Mouse (Mus musculus): ENCODE results near the gene Scarf2. TPM values are rescaled to one million over a fixed set of nuclear protein-coding genes. Genes with fewer than 3 reads are reported as not detected.

Scarf2 gene
- 0.36 and 1.6 TPM in 2 replicates for polyA plus RNA-seq (2021; fragmentation: Nextera tagmentation)
- long read RNA-seq, experiment 1: 0 reads
- long read RNA-seq, experiment 2: 0 reads

DNA sequence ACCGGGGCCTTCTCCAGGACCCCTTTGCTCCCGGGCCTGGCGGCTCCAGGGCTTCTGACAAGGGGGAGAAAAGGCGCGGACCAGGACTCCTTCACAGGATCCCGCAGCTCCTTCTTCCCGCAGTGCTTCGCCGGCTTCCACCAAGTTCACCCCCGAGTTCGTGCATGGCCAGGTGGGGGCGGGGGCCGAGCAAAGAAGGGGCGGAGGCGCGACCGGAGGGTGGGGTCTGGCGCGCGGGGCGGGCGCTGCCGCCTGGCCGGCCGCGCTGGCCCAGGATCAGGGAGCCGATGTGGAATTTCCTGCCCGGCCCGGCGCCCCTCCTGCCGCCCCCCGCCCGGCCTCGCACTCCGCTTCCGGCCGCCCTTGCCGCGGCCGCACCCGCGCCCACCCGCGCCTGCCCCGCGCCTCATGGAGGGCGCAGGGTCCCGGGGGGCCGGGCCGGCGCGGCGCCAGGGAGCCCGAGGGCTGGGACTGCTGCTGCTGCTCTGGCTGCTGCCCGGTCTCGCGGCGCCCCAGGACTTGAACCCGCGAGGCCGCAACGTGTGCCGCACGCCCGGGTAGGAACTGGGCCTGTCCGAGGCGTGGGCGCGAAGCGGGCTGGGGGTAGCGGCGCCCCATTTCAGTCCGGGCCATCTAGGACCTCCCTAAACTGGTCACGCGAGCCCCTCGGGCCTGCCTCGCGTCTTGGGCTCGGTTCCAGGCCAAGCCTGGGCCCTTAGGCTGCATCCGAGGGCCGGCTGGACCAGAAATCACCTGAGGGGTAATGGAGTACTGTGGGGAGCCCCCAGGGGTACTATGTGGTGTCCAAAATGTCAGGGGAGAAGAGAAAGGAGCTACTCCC lies at the start of gene Scarf2:
TSS of gene Scarf2 (plus strand) at position 312 of the 841 bp plus-strand sequence.

DNA sequence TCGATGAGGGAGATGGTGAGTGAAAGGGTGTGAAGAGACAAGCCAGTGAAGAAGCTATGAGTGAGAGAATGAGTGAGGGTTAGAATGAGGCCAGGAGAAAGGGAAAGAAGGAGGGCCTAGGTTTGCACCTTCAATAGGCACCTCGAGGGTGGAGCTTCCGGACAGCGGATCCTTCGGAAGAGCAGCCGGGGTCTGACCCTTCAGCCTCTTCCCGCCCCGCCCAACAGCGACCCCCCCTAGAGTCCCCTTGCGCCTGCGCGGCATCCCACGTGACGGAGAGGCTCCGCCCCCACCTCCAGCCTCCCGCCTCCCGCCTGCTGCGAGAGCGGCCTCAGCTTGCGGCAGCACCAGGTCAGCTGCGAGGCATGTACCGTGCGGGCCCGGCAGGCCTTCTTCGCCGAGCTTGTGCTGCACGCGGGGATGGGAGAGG lies 37.7 kb upstream of the Scarf2 start, which contains the start of gene Klhl22:
TSS of gene Klhl22 (plus strand) at position 275 of the 430 bp plus-strand sequence.

DNA sequence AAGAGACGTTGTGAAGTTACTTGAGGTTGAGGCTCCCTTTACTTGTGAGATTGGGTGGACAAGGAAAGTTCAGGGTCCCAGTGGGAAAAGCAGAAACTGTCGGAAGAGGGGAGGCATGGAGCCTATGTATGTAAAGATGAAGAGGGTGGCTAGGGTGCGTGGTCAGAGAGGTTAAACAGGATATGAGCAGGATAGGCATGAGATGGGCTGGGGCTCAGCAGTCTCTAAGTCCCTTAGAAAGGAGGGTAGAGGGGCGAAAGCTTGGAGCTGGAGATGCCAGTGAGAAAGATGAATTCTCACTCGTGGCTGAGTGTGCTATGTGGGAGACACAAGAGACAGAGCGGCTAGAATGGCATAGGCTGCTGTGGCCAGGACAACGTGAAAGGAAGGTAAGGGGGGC lies 35.7 kb downstream of the Scarf2 start, which contains the start of gene B830017H08Rik:
TSS of gene B830017H08Rik (plus strand) at position 301 of the 400 bp plus-strand sequence.

DNA sequence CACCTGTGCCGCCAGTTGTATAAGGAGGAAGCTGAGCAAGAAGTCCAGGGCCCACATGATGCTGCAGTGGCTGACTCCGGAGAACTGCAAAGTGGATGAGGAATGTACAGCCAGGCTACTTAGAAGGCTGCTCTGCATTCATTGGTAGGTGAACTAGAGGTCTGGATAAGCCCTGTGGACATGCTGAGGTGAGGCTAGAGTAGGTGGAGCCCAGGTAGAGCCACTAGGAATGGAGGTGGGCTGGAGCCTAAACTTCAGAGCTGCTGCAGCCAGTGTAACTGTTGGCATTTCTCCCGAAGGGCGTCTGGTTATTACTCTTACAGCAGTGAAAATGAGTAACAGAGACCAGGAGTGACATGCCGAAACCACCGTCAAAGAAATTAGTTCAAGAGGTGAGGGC lies 41.0 kb downstream of the Scarf2 start, which contains the start of gene Car15:
TSS of gene Car15 (minus strand) at position 314 of the 400 bp plus-strand sequence.

Other genes with a start within 250 kb of the Scarf2 start
- 0.68 and 1.0 TPM in 2 replicates for gene Lrrc74b, start 236.0 kb upstream of the Scarf2 start, polyA plus RNA-seq (2021; fragmentation: Nextera tagmentation)
- 1.1 and 1.3 TPM in 2 replicates for gene P2rx6, start 235.4 kb upstream of the Scarf2 start, polyA plus RNA-seq (2021; fragmentation: Nextera tagmentation)
- gene Slc7a4, start 214.1 kb upstream of the Scarf2 start, polyA plus RNA-seq (2021; fragmentation: Nextera tagmentation): 61.6 and 101 TPM in 2 replicates
- gene Smpd4, start 177.9 kb upstream of the Scarf2 start, polyA plus RNA-seq (2021; fragmentation: Nextera tagmentation): 9.7 and 13.4 TPM in 2 replicates
- 9.0 and 30.9 TPM in 2 replicates for gene Ccdc74a, start 150.8 kb upstream of the Scarf2 start, polyA plus RNA-seq (2021; fragmentation: Nextera tagmentation)
- gene Med15, start 64.4 kb upstream of the Scarf2 start, polyA plus RNA-seq (2021; fragmentation: Nextera tagmentation): 38.4 and 54.4 TPM in 2 replicates
- 75.3 and 87.1 TPM in 2 replicates for gene Klhl22, start 37.7 kb upstream of the Scarf2 start, polyA plus RNA-seq (2021; fragmentation: Nextera tagmentation)
- 0.82 and 5.6 TPM in 2 replicates for gene B830017H08Rik, start 35.8 kb downstream of the Scarf2 start, polyA plus RNA-seq (2021; fragmentation: Nextera tagmentation)
- gene Car15, start 41.1 kb downstream of the Scarf2 start, polyA plus RNA-seq (2021; fragmentation: Nextera tagmentation): 2.3 and 2.4 TPM in 2 replicates
- gene Gm20518, start 94.4 kb downstream of the Scarf2 start, polyA plus RNA-seq (2021; fragmentation: Nextera tagmentation): 0.16 and 0.21 TPM in 2 replicates
- gene Tssk1, start 96.9 kb downstream of the Scarf2 start, polyA plus RNA-seq (2021; fragmentation: Nextera tagmentation): not detected in 2 replicates
- 64.2 and 70.9 TPM in 2 replicates for gene Dgcr2, start 101.3 kb downstream of the Scarf2 start, polyA plus RNA-seq (2021; fragmentation: Nextera tagmentation)
- gene Tssk2, start 101.4 kb downstream of the Scarf2 start, polyA plus RNA-seq (2021; fragmentation: Nextera tagmentation): not detected in 2 replicates
- gene Ess2, start 114.1 kb downstream of the Scarf2 start, polyA plus RNA-seq (2021; fragmentation: Nextera tagmentation): 16.3 and 17.7 TPM in 2 replicates
- gene Gsc2, start 117.8 kb downstream of the Scarf2 start, polyA plus RNA-seq (2021; fragmentation: Nextera tagmentation): 0.19 TPM in 1 of 2 replicates, not detected in the other
- gene Slc25a1, start 130.9 kb downstream of the Scarf2 start, polyA plus RNA-seq (2021; fragmentation: Nextera tagmentation): 57.7 and 68.3 TPM in 2 replicates
- not detected in 2 replicates for gene Vpreb2, start 183.1 kb downstream of the Scarf2 start, polyA plus RNA-seq (2021; fragmentation: Nextera tagmentation)

Measured in left cerebral cortex, adult 6 months (tissue).